Mouse (Mus musculus) thymus, adult 2 months (tissue): ENCODE measurements around the gene Rcan3. TPM values are rescaled to one million over a fixed set of nuclear protein-coding genes. Genes with fewer than 3 reads are reported as not detected.
A peak's percentile ranks its signal among the peaks of the same experiment; 100 is the strongest.

Source experiments
- DNase-seq: peaks from one replicate; pipeline ENCODE4 v3.0.0; 2021
- H3K27ac ChIP-seq: fragments of 200-500 bp; 2 replicates; pipeline ENCODE4 v1.5.1; 2012; ENCODE audit warnings: low read length, control low read depth; ENCODE audit not compliant: control insufficient read depth, insufficient read depth
- H3K27me3 ChIP-seq: fragments of 200-500 bp; 2 replicates; pipeline ENCODE4 v1.6.1; 2012; ENCODE audit warnings: mild to moderate bottlenecking, low read length, moderate library complexity, mixed read lengths; ENCODE audit not compliant: control insufficient read depth, insufficient read depth
- H3K36me3 ChIP-seq: fragments of 200-500 bp; 2 replicates; pipeline ENCODE4 v1.6.1; 2012; ENCODE audit warnings: mild to moderate bottlenecking, low read length, moderate library complexity; ENCODE audit not compliant: control insufficient read depth, insufficient read depth
- H3K4me1 ChIP-seq: fragments of 200-500 bp; replicated peaks from 2 replicates; pipeline ENCODE4 v1.6.1; 2012; ENCODE audit warnings: low read length; ENCODE audit not compliant: control insufficient read depth, insufficient read depth
- H3K4me3 ChIP-seq: fragments of 200-500 bp; 2 replicates; pipeline ENCODE4 v1.5.1; 2012; ENCODE audit warnings: mild to moderate bottlenecking, low read length, control low read depth, moderate library complexity; ENCODE audit not compliant: control insufficient read depth, insufficient read depth
- CTCF ChIP-seq: fragments of 200-500 bp; IDR thresholded peaks from 2 replicates; pipeline ENCODE4 v1.5.1; 2012; ENCODE audit warnings: mild to moderate bottlenecking, control low read depth, low read length, moderate library complexity, borderline replicate concordance; ENCODE audit not compliant: control insufficient read depth, poor library complexity, insufficient read depth; ENCODE audit errors: extremely low read depth
- POLR2A ChIP-seq: fragments of 200-500 bp; IDR thresholded peaks from 2 replicates; pipeline ENCODE4 v1.6.1; 2012; ENCODE audit warnings: mild to moderate bottlenecking, low read length, control low read depth, moderate library complexity; ENCODE audit not compliant: control insufficient read depth, poor library complexity, insufficient read depth; ENCODE audit errors: extremely low read depth
- WGBS: fragments of 180-500 bp; shearing (Covaris S2); methylation state at CpG from one replicate; pipeline ENCODE4 v1.1.7; 2018; 5-methylcytosine and 5-hydroxymethylcytosine counted together
- polyA plus RNA-seq: library from polyadenylated mRNA; depleted of rRNA; stranded (reverse); fragments of >200 nt; gene quantifications from 2 replicates; pipeline ENCODE4 v1.2.3, GENCODE M21; 2012

The Rcan3 gene
- polyA plus RNA-seq, 1 experiment, result 21.9 TPM

GRCm38 (mm10) chr4:135419996-135420395 lies 13.7 kb downstream of the Rcan3 start:
- Histone ChIP-seq H3K27me3 (no peaks in the 10 kb centered on the region), H3K36me3 (peaks cover 6% of the 10 kb centered on the region; the same call in 1 of the 2 replicates), H3K4me1 (peaks cover 10% of the 10 kb centered on the region), H3K27ac (no peak overlapping the region), H3K4me3 (no peak overlapping the region)
- DNase-seq, result no peak
- WGBS, result 96% methylated on average over 21 of the region's 21 CpGs
- TF ChIP-seq CTCF, result no peak
- TF ChIP-seq POLR2A, result no peak

GRCm38 (mm10) chr4:135416367-135416766 lies 17.3 kb downstream of the Rcan3 start:
- WGBS, result 34% methylated on average over 21 of the region's 21 CpGs
- Histone ChIP-seq H3K27me3 (no peaks in the 10 kb centered on the region), H3K4me1 (peaks cover 10% of the 10 kb centered on the region), H3K36me3 (peaks cover 6% of the 10 kb centered on the region; the same call in 1 of the 2 replicates), H3K4me3 (peak overlapping the region; percentile 39), H3K27ac (no peak overlapping the region)
- TF ChIP-seq CTCF, result no peak
- no peak for TF ChIP-seq POLR2A
- DNase-seq, result no peak

- Histone ChIP-seq H3K4me3 (no peak overlapping the region), H3K4me1 (peaks cover 10% of the 10 kb centered on the region), H3K27ac (no peak overlapping the region), H3K36me3 (no peaks in the 10 kb centered on the region), H3K27me3 (no peaks in the 10 kb centered on the region)
- WGBS, result 93% methylated on average over 8 of the region's 8 CpGs
- no peak for DNase-seq
- TF ChIP-seq POLR2A, result no peak
- TF ChIP-seq CTCF, result no peak
These were observed 20.2 kb downstream of the Rcan3 start for GRCm38 (mm10) chr4:135413491-135413890.

DNA sequence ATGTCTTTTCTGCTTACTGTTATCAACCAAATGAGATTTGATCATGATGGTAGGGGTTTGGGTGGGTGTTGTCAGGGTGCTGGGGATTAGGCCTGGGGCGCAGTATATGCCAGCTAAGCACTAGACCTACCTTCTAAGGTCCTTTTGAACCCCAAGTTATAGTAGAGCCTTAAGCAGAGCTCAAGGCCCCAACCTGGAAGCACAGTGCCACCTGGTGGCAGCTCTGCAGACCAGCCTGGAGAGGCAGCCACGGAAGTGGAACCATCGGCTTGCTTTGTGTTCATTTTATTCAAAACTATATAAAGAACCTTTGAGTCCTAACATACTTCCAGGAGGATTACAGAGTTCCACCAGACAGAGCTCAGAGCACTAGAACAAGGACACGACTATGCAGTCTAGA lies 22.0 kb downstream of the Rcan3 start:
- no peak overlapping the region for H3K27ac ChIP-seq
- no peaks in the 10 kb centered on the region for H3K27me3 ChIP-seq
- TF ChIP-seq CTCF (peak; percentile 92), POLR2A (no peak)
- no peaks in the 10 kb centered on the region for H3K36me3 ChIP-seq
- 30% methylated on average over 4 of the region's 4 CpGs for WGBS
- H3K4me3 ChIP-seq, result no peak overlapping the region
- DNase-seq, result peak; percentile 67
- peaks cover 4% of the 10 kb centered on the region for H3K4me1 ChIP-seq

- TF ChIP-seq POLR2A, result no peak
- TF ChIP-seq CTCF, result no peak
- peak; percentile 29 for DNase-seq
- 0 out of 2 replicates have a peak, but pooled peaks cover 10% of the 10 kb centered on the region for H3K4me1 ChIP-seq
- 28% methylated on average over 5 of the region's 5 CpGs for WGBS
- peak overlapping the region; percentile 72 for H3K27ac ChIP-seq
- H3K27me3 ChIP-seq, result no peaks in the 10 kb centered on the region
- no peaks in the 10 kb centered on the region for H3K36me3 ChIP-seq
- H3K4me3 ChIP-seq, result no peak overlapping the region
These were observed 27.5 kb downstream of the Rcan3 start for GRCm38 (mm10) chr4:135406180-135406579.

DNA sequence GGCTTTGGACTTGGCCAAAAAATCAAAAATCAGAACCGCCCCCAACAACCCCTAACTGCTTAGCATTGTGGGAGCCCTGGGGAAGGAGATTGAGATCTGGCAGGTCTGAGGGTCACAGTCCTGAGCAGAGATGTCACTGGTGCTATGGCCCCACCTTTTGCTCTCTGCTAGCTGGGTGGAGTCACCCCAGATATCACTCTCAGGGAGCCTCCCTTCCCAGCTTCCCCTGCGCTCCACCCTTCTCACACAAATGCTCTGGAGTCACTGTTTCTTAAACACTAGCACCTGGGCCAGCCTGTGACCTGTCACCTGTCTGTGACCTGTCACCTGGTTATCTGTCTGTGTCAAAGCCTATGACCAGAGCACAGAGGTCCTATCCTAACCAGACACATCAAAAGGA lies 28.7 kb downstream of the Rcan3 start:
- 98% methylated on average over 2 of the region's 2 CpGs for WGBS
- Histone ChIP-seq H3K4me1 (0 out of 2 replicates have a peak, but pooled peaks cover 10% of the 10 kb centered on the region), H3K27me3 (no peaks in the 10 kb centered on the region), H3K4me3 (no peak overlapping the region), H3K36me3 (no peaks in the 10 kb centered on the region), H3K27ac (no peak overlapping the region)
- no peak for DNase-seq
- TF ChIP-seq POLR2A (no peak), CTCF (no peak)

GRCm38 (mm10) chr4:135404048-135404447 lies 29.6 kb downstream of the Rcan3 start:
- Histone ChIP-seq H3K4me3 (no peak overlapping the region), H3K4me1 (0 out of 2 replicates have a peak, but pooled peaks cover 10% of the 10 kb centered on the region), H3K36me3 (no peaks in the 10 kb centered on the region), H3K27me3 (no peaks in the 10 kb centered on the region), H3K27ac (no peak overlapping the region)
- WGBS, result 84% methylated on average over 10 of the region's 10 CpGs
- TF ChIP-seq CTCF (no peak), POLR2A (no peak)
- DNase-seq, result no peak
